Mouse (Mus musculus) hindbrain, embryonic 15.5 days (tissue): ENCODE data around the gene Gphn. TPM values are rescaled to one million over a fixed set of nuclear protein-coding genes. Genes with fewer than 3 reads are reported as not detected.

ENCODE experiments used
- polyA plus RNA-seq: library from polyadenylated mRNA; unstranded; fragments of >200 nt; fragmentation: Nextera tagmentation; extraction: Ambion mirVana; gene quantifications from 2 replicates; pipeline ENCODE4 v1.2.1, GENCODE M21; 2015

Gene Gphn
- polyA plus RNA-seq, 1 experiment from 2014 or later = 53.3 TPM

Other genes with a start within 250 kb of the Gphn start
- not detected in 2 replicates for gene Gm6657, start 32.1 kb upstream of the Gphn start, polyA plus RNA-seq